Mouse (Mus musculus) fat pad, adult 2 months (tissue): ENCODE results near the gene Fyn.

Experiments used
- DNase-seq: peaks from one replicate; pipeline ENCODE4 v3.0.0-alpha.2; 2011; ENCODE audit warnings: low read depth, low spot score; ENCODE audit errors: extremely low read depth

Fyn gene

DNA sequence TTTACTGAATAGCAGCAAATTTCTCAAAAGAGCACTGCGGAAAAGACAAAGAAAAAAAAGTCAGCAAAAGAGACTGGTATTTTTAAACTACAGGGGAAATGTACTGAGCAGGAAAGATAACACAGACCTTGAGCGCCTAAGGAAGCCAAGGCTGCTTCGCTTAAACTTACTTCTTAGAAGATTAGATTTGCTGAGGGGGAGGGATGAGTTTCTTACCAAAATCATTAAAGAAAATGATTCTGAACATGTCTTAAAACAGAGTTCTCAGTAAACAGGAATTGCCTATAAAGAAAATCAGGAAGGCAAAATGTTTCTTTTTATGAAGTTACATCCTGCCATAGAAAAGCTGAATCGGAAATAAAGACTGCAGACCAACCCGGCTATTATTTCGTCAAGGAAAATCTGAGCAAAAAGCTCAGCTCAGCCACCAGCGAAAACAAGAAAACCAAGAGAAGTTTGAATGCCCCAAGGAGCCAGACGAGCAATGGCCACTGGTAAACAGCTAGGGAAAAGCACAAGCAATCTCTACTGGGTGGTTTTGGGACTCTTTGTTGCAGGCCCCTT lies at the start of gene Fyn:
TSS of gene Fyn (plus strand) at position 284 of the 564 bp plus-strand sequence.
- no peak for DNase-seq

GRCm38 (mm10) chr10:39320798-39321622 lies 47.6 kb upstream of the Fyn start:
- no peak for DNase-seq

DNA sequence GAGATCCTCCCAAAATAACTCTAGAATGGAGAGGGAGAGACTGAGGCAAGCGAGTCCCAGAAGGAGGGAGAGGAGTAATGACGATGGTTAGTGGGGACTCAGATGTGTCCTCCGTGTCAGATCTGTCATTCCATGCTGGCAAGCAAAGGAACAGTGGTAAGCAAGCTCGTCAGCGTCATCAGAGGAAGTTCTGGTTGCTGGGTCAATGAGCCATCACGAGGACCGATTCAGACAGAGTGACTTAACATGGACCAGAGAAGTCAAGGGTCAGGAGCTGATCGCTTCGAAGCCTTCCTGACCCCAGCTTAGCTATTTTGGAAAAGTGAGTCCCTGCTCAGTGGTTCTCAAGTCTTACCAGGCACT lies 47.1 kb upstream of the Fyn start:
- no peak for DNase-seq

DNA sequence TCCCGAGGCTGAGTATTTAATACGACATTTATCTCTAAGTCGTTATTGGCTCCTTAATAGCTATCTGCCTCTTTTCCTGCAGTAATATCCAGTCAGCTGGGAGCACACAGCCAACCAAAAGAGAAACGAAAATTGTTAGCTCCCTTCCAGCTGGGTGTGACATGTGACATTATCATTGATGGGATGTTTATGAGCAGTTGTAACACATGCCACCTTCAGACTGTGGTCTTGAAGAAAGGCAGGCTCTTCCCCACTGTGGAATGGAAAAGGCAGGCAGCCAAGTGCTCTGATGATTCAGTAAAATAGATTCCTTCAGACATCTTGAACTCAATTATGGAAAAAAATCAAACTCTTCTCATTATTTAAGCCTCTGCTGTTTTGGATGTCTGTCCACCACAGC lies 46.5 kb upstream of the Fyn start:
- no peak for DNase-seq

DNA sequence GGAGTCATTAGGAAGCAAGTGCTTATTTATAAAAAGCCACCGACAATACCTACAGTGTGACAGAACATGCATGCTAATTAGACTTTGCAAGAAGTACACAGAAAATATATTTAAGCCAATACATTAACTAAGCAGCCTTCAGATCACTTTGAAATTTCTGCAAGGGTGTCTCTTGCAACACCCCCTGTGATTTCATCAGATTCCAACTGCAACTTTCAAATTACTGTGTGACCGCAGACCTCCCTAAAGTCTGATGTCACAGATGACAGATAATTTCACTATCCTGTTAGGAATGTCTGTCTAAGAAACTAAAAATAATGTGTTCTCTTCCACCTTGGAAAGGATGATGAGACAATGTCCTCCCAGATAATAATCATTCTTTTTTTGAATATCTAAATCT lies 44.4 kb upstream of the Fyn start:
- DNase-seq: no peak

DNA sequence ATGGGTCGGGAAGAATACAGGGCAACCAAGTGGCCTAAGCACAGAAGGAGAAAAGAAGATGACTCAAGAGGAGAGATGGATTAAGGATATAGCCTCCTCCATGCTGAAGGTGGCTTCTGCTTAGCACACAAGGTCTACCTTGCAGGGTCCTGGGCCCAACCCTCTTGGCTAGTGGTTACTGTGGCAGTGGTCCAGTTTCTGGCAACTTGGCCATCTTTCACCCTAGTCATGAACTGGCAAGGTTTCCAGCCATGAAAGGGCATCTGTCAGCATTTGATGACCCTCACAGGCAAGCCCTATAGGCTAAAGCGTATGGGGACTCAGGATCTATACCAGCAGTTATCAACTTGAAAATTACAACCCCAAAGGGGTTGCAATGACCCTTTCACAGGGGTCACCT lies 40.0 kb upstream of the Fyn start:
- DNase-seq: no peak

DNA sequence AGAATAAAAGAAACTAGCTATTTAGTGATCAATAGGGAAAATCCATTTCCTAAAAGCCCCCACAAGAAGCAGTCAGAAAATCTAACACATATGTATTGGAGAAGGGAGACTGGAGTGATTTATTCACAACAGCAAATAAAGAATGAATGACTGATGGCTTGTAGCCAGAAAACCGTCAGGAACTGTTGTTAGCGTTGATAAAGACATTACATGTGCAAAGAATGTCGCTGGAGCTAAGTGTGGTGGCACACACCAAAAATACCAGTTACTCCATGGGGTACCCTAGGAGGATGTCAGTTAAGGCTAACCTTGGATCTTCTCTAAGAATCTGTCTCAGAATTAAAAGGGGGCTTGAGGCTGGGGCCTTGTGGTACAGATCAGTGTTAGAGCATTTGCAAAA lies 34.3 kb upstream of the Fyn start:
- DNase-seq: no peak

GRCm38 (mm10) chr10:39335880-39336279 lies 32.8 kb upstream of the Fyn start:
- DNase-seq: no peak

DNA sequence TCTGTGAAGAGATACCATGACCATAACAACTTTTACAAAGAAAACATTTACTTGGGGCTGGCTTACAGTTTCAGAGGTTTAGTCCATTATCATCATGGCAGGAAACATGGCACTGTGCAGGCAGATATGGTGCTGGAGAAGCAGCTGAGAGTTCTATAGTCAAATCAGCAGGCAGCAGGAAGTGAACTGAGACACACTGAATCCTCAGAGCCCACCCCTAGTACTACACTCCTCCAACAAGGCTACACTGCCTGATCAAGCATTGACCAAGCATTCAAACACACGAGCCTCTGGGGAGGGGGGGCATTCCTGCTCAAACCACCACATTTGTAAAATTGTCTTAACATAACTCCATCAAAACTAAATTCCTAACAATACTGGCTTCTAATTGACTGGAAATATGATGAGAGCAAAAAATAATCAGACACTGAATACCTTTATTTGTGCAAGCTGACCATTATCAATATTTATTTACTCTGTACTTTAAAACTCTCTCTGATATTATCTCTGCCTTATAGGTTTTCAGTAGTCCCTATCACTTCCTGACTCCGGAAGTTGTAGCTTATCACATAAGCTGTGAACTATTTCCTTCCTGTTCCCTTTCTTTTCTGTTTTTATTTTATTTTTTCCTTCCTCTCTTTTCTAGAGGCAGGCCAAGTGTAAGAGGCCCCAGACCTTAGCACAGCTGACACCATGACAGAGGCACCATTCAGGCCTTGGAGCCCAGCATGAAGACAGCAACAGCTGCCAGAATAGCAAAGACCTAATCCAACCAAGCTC lies 29.3 kb upstream of the Fyn start:
- no peak for DNase-seq

GRCm38 (mm10) chr10:39339969-39340236 lies 28.8 kb upstream of the Fyn start:
- DNase-seq: no peak

- no peak for DNase-seq
These were observed 25.1 kb upstream of the Fyn start for GRCm38 (mm10) chr10:39343551-39343950.

GRCm38 (mm10) chr10:39345921-39346320 lies 22.7 kb upstream of the Fyn start:
- DNase-seq: no peak

DNA sequence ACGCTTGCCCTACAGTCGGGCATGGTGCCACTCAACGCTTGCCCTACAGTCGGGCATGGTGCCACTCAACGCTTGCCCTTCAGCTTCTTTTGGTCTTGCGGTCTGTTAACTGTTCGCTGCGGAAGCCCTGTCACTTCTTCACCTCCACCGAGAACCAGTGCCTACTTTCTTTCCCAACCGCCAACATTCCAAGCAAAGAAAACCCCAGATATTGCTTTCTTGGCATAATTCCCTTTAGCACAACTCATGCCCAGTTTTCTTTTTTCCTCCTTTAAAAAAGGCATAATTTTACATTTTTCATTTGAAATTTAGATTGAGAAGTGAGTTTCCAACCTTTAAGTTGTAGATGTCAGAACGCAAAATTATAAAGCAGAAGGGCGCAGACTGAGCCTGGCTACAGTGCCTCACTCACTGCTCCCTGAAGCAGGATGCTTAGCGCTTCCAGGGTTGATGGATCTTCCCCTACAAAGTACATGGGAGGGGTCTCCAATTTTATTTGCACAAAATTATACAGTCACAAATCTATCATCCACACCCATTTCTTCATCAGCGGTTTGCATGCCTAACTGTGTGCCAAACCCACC lies 18.8 kb upstream of the Fyn start:
- no peak for DNase-seq

DNA sequence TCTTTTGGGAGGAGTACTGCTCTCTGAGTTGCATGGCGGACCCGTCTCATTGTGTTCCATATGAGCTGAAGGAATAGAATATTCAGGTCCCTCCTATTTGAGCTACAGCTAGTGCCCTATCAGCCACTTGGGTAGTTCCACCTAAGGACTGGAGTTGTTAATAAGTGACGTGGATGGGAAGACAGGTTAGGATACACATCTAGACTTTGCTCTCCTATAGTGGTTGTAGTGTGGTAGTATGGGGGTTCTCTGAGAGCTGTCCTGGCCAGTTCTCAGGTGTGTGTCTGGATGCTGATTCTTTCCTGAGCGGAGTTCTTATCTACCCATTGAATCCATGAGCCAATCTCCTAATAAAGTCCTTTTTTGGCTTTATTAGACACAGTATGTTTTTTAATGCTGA lies 4.5 kb upstream of the Fyn start:
- DNase-seq: no peak

- DNase-seq: peak; percentile 37
These were observed 862 bp downstream of the Fyn start for GRCm38 (mm10) chr10:39369502-39369931.

GRCm38 (mm10) chr10:39369977-39370785 lies 1.5 kb downstream of the Fyn start:
- no peak for DNase-seq

DNA sequence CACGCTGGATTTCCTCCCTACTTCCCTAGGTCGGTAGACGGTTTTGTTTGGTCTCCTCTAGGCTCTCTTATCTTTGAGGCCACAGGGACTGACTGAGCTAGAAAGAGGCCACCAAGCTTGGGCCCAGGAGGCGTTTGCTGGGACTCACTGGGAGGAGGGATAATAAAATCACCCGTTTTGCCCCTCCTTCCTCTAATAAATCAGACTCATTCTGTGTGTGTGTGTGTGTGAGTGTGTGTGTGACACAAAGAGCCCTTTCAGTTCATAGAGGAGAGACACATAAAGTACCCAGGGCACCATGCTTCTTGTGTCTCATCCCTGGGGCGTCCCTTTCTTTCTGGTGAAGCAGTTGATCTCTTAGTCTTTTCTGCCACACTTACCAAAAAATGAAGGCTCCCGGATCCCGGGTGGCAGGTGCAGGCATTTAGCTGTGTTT lies 2.1 kb downstream of the Fyn start:
- no peak for DNase-seq

GRCm38 (mm10) chr10:39371467-39371866 lies 2.8 kb downstream of the Fyn start:
- no peak for DNase-seq

DNA sequence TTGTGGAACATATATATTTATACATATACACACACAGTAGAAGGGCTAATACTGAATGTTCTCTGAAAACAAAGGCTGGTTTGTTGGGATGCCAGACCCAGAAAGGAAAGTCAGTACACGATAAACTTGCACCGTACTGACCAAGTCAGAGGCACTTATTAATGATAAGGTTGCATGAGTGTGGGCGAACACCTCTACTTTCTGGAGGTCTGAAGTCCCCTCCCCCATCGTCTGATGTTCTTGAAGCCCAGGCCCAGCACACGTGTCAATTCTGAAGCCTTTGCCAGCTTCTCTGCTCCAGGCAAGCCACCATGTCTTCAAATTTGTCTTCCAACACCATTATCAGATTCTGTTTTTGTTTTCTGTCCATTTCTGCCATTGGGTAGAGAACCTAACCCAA lies 3.3 kb downstream of the Fyn start:
- DNase-seq: no peak

DNA sequence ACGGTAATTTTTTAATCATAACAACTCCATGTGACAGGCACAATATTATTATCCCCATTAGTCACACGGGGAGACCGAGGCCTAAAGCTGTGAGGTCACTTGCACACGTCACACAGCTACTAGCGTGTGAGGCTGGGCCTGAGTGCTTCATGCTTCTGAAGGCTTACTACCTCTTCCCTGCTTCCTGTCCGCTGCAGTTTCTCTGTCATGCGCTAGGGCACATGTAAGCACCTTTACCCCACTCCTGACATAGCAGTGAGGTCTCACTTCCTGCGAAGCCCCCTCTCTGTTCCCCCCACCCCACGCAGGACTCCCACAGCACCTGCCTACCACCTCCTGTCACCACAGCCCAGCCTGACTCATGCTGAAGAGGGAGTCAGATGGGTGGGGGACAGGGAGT lies 8.0 kb downstream of the Fyn start:
- no peak for DNase-seq

DNA sequence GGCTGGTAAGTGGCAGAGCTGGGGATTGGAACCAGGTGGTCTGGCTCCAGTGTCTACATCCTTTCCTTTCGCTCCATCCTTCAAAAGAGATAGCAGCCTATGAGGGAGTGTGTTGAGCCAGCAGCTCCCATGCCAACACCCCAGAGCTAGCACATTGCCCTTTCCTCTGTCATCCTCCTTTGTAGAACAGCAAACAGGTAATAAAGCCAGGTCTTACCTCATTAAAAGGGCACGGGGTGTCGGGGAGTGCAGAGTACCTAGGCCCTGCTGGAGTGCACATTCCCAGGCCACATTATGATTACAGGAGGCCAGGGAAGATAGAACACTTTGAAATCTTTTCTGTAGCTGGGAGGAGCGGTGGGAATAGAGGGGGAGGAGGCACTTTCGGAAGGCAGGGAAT lies 8.6 kb downstream of the Fyn start:
- DNase-seq: no peak
